Mouse (Mus musculus): ENCODE measurements around the gene Trp53i13. TPM values are rescaled to one million over a fixed set of nuclear protein-coding genes. Genes with fewer than 3 reads are reported as not detected.
"Not testable (repeated sequence)": the region's sequence is repeated elsewhere in the genome, so short reads cannot be mapped to it uniquely, and the experiment has no call there.

Gene Trp53i13
- polyA plus RNA-seq (2015; fragmentation: Nextera tagmentation; extraction: Ambion mirVana) = 3.4 and 3.7 TPM in 2 replicates

GRCm38 (mm10) chr11:77515637-77516552, at the start of gene Trp53i13:
TSS of gene Trp53i13 (minus strand) at chr11:77515980.
- peak within 1 kb of the TSS; percentile 55 for H3K9ac ChIP-seq (ENCODE audit: low read depth, low read length)
- 10% methylated on average over 39 of the region's 39 CpGs for WGBS (ENCODE audit: insufficient replicate concordance)
- no peak for ATAC-seq (ENCODE audit: low read depth)
- peak within 1 kb of the TSS; percentile 98 for H3K4me2 ChIP-seq (ENCODE audit: low read depth, low read length)
- H3K36me3 ChIP-seq (ENCODE audit: control insufficient read depth, insufficient read depth) = no peaks in the 10 kb centered on the region
- H3K27ac ChIP-seq (ENCODE audit: low read length) = peak within 1 kb of the TSS; percentile 63
- H3K9me3 ChIP-seq (replicated peaks; ENCODE audit: control insufficient read depth, low read length) = no peaks in the 10 kb centered on the region
- H3K4me3 ChIP-seq (ENCODE audit: low read depth, low read length) = peak within 1 kb of the TSS; percentile 82
- H3K4me1 ChIP-seq (ENCODE audit: control insufficient read depth, low read depth, low read length) = peaks cover 47% of the 10 kb centered on the region
- H3K27me3 ChIP-seq (ENCODE audit: control insufficient read depth, insufficient read depth, low read depth, low read length) = peaks cover 48% of the 10 kb centered on the region

GRCm38 (mm10) chr11:77545261-77545660, 29.5 kb upstream of the Trp53i13 start:
- peaks cover 31% of the 10 kb centered on the region for H3K36me3 ChIP-seq (ENCODE audit: control insufficient read depth, insufficient read depth)
- no peak overlapping the region for H3K9ac ChIP-seq (ENCODE audit: low read depth, low read length)
- no peaks in the 10 kb centered on the region for H3K9me3 ChIP-seq (replicated peaks; ENCODE audit: control insufficient read depth, low read length)
- no peaks in the 10 kb centered on the region for H3K4me1 ChIP-seq (ENCODE audit: control insufficient read depth, low read depth, low read length)
- H3K4me2 ChIP-seq (ENCODE audit: low read depth, low read length) = no peak overlapping the region
- no peak overlapping the region for H3K27ac ChIP-seq (ENCODE audit: low read length)
- H3K4me3 ChIP-seq (ENCODE audit: low read depth, low read length) = no peak overlapping the region
- ATAC-seq (ENCODE audit: low read depth) = no peak
- H3K27me3 ChIP-seq (ENCODE audit: control insufficient read depth, insufficient read depth, low read depth, low read length) = no peaks in the 10 kb centered on the region
- 90% methylated on average over 7 of the region's 7 CpGs for WGBS (ENCODE audit: insufficient replicate concordance)

GRCm38 (mm10) chr11:77532202-77532846, 16.5 kb upstream of the Trp53i13 start:
- 76% methylated on average over 4 of the region's 4 CpGs for WGBS (ENCODE audit: insufficient replicate concordance)
- Histone ChIP-seq H3K36me3 (ENCODE audit: control insufficient read depth, insufficient read depth) (peaks cover 6% of the 10 kb centered on the region; the same call in 1 of the 2 replicates), H3K4me3 (ENCODE audit: low read depth, low read length) (no peak overlapping the region), H3K9me3 (replicated peaks; ENCODE audit: control insufficient read depth, low read length) (no peaks in the 10 kb centered on the region), H3K27me3 (ENCODE audit: control insufficient read depth, insufficient read depth, low read depth, low read length) (no peaks in the 10 kb centered on the region), H3K4me2 (ENCODE audit: low read depth, low read length) (no peak overlapping the region), H3K9ac (ENCODE audit: low read depth, low read length) (no peak overlapping the region), H3K27ac (ENCODE audit: low read length) (no peak overlapping the region), H3K4me1 (ENCODE audit: control insufficient read depth, low read depth, low read length) (no peaks in the 10 kb centered on the region)
- no peak for ATAC-seq (ENCODE audit: low read depth)

GRCm38 (mm10) chr11:77530862-77531261, 15.1 kb upstream of the Trp53i13 start:
- Histone ChIP-seq H3K27me3 (ENCODE audit: control insufficient read depth, insufficient read depth, low read depth, low read length) (no peaks in the 10 kb centered on the region), H3K36me3 (ENCODE audit: control insufficient read depth, insufficient read depth) (no peaks in the 10 kb centered on the region), H3K4me1 (ENCODE audit: control insufficient read depth, low read depth, low read length) (no peaks in the 10 kb centered on the region), H3K9me3 (replicated peaks; ENCODE audit: control insufficient read depth, low read length) (no peaks in the 10 kb centered on the region), H3K27ac (ENCODE audit: low read length) (no peak overlapping the region), H3K4me3 (ENCODE audit: low read depth, low read length) (no peak overlapping the region), H3K4me2 (ENCODE audit: low read depth, low read length) (no peak overlapping the region), H3K9ac (ENCODE audit: low read depth, low read length) (no peak overlapping the region)
- no peak for ATAC-seq (ENCODE audit: low read depth)
- WGBS (ENCODE audit: insufficient replicate concordance) = 43% methylated on average over 2 of the region's 2 CpGs

GRCm38 (mm10) chr11:77529644-77530043, 13.9 kb upstream of the Trp53i13 start:
- Histone ChIP-seq H3K4me1 (ENCODE audit: control insufficient read depth, low read depth, low read length) (no peaks in the 10 kb centered on the region), H3K27me3 (ENCODE audit: control insufficient read depth, insufficient read depth, low read depth, low read length) (no peaks in the 10 kb centered on the region), H3K36me3 (ENCODE audit: control insufficient read depth, insufficient read depth) (no peaks in the 10 kb centered on the region), H3K9me3 (replicated peaks; ENCODE audit: control insufficient read depth, low read length) (no peaks in the 10 kb centered on the region), H3K27ac (ENCODE audit: low read length) (no peak overlapping the region), H3K4me3 (ENCODE audit: low read depth, low read length) (no peak overlapping the region), H3K9ac (ENCODE audit: low read depth, low read length) (no peak overlapping the region), H3K4me2 (ENCODE audit: low read depth, low read length) (no peak overlapping the region)
- ATAC-seq (ENCODE audit: low read depth) = no peak
- 48% methylated on average over 3 of the region's 3 CpGs for WGBS (ENCODE audit: insufficient replicate concordance)

- not testable (repeated sequence) for H3K27me3 ChIP-seq (ENCODE audit: control insufficient read depth, insufficient read depth, low read depth, low read length); H3K27ac ChIP-seq (ENCODE audit: low read length); H3K9ac ChIP-seq (ENCODE audit: low read depth, low read length); H3K36me3 ChIP-seq (ENCODE audit: control insufficient read depth, insufficient read depth); H3K9me3 ChIP-seq (replicated peaks; ENCODE audit: control insufficient read depth, low read length); ATAC-seq (ENCODE audit: low read depth); H3K4me1 ChIP-seq (ENCODE audit: control insufficient read depth, low read depth, low read length); H3K4me3 ChIP-seq (ENCODE audit: low read depth, low read length); H3K4me2 ChIP-seq (ENCODE audit: low read depth, low read length)
- 61% methylated on average over 3 of the region's 3 CpGs for WGBS (ENCODE audit: insufficient replicate concordance)
Observed at GRCm38 (mm10) chr11:77528420-77528819, 12.6 kb upstream of the Trp53i13 start.

- Histone ChIP-seq H3K4me3 (ENCODE audit: low read depth, low read length) (no peak overlapping the region), H3K27me3 (ENCODE audit: control insufficient read depth, insufficient read depth, low read depth, low read length) (no peaks in the 10 kb centered on the region), H3K9me3 (replicated peaks; ENCODE audit: control insufficient read depth, low read length) (no peaks in the 10 kb centered on the region), H3K4me1 (ENCODE audit: control insufficient read depth, low read depth, low read length) (peaks cover 2% of the 10 kb centered on the region; the same call in 1 of the 2 replicates), H3K36me3 (ENCODE audit: control insufficient read depth, insufficient read depth) (no peaks in the 10 kb centered on the region), H3K27ac (ENCODE audit: low read length) (no peak overlapping the region), H3K4me2 (ENCODE audit: low read depth, low read length) (no peak overlapping the region), H3K9ac (ENCODE audit: low read depth, low read length) (no peak overlapping the region)
- no peak for ATAC-seq (ENCODE audit: low read depth)
- 66% methylated on average over 3 of the region's 3 CpGs for WGBS (ENCODE audit: insufficient replicate concordance)
Observed at GRCm38 (mm10) chr11:77525804-77526486, 10.2 kb upstream of the Trp53i13 start.

- H3K9me3 ChIP-seq (replicated peaks; ENCODE audit: control insufficient read depth, low read length) = no peaks in the 10 kb centered on the region
- no peak for ATAC-seq (ENCODE audit: low read depth)
- H3K9ac ChIP-seq (ENCODE audit: low read depth, low read length) = no peak overlapping the region
- no peak overlapping the region for H3K4me2 ChIP-seq (ENCODE audit: low read depth, low read length)
- no peaks in the 10 kb centered on the region for H3K36me3 ChIP-seq (ENCODE audit: control insufficient read depth, insufficient read depth)
- WGBS (ENCODE audit: insufficient replicate concordance) = 26% methylated on average over 5 of the region's 5 CpGs
- peaks cover 30% of the 10 kb centered on the region for H3K27me3 ChIP-seq (ENCODE audit: control insufficient read depth, insufficient read depth, low read depth, low read length)
- no peak overlapping the region for H3K4me3 ChIP-seq (ENCODE audit: low read depth, low read length)
- H3K4me1 ChIP-seq (ENCODE audit: control insufficient read depth, low read depth, low read length) = peaks cover 15% of the 10 kb centered on the region
- H3K27ac ChIP-seq (ENCODE audit: low read length) = 0 out of 2 replicates have a peak overlapping the region, but pooled peaks have one; percentile 21
Observed at GRCm38 (mm10) chr11:77520601-77521529, 5.1 kb upstream of the Trp53i13 start.

All from liver, embryonic 16.5 days (tissue).